Mouse (Mus musculus): ENCODE data around the gene Klk1b8. TPM values are rescaled to one million over a fixed set of nuclear protein-coding genes. Genes with fewer than 3 reads are reported as not detected.

Gene Klk1b8
- not detected for polyA plus RNA-seq (2014; fragmentation: Illumina TruSeq; extraction: RNeasy Lipid Tissue Mini Kit (QIAGEN cat#74804); ENCODE audit: low read depth, low replicate concordance)

GRCm38 (mm10) chr7:43950364-43950763, at the start of gene Klk1b8:
Gene Klk1b8, plus strand, starts transcription at chr7:43950664.

GRCm38 (mm10) chr7:43933440-43933839, 17.0 kb upstream of the Klk1b8 start, which contains the start of gene Klk15:
Gene Klk15, plus strand, starts transcription at chr7:43933740.

GRCm38 (mm10) chr7:43966451-43966850, 16.0 kb downstream of the Klk1b8 start, which contains the start of gene Klk1b1:
Gene Klk1b1, plus strand, starts transcription at chr7:43966751.

GRCm38 (mm10) chr7:43975761-43976160, 25.3 kb downstream of the Klk1b8 start, which contains the start of gene Klk1b9:
Gene Klk1b9, plus strand, starts transcription at chr7:43976061.

GRCm38 (mm10) chr7:43995577-43995976, 45.1 kb downstream of the Klk1b8 start, which contains the start of gene Klk1b11:
Gene Klk1b11, plus strand, starts transcription at chr7:43995877.

Other genes starting within 250 kb of the Klk1b8 start
- not detected for gene Klk13, start 238.1 kb upstream of the Klk1b8 start, polyA plus RNA-seq (2014; fragmentation: Illumina TruSeq; extraction: RNeasy Lipid Tissue Mini Kit (QIAGEN cat#74804); ENCODE audit: low read depth, low replicate concordance)
- not detected for gene Klk12, start 181.8 kb upstream of the Klk1b8 start, polyA plus RNA-seq (2014; fragmentation: Illumina TruSeq; extraction: RNeasy Lipid Tissue Mini Kit (QIAGEN cat#74804); ENCODE audit: low read depth, low replicate concordance)
- not detected for gene Klk11, start 176.1 kb upstream of the Klk1b8 start, polyA plus RNA-seq (2014; fragmentation: Illumina TruSeq; extraction: RNeasy Lipid Tissue Mini Kit (QIAGEN cat#74804); ENCODE audit: low read depth, low replicate concordance)
- not detected for gene Klk10, start 169.6 kb upstream of the Klk1b8 start, polyA plus RNA-seq (2014; fragmentation: Illumina TruSeq; extraction: RNeasy Lipid Tissue Mini Kit (QIAGEN cat#74804); ENCODE audit: low read depth, low replicate concordance)
- not detected for gene Klk9, start 158.8 kb upstream of the Klk1b8 start, polyA plus RNA-seq (2014; fragmentation: Illumina TruSeq; extraction: RNeasy Lipid Tissue Mini Kit (QIAGEN cat#74804); ENCODE audit: low read depth, low replicate concordance)
- not detected for gene Klk8, start 153.1 kb upstream of the Klk1b8 start, polyA plus RNA-seq (2014; fragmentation: Illumina TruSeq; extraction: RNeasy Lipid Tissue Mini Kit (QIAGEN cat#74804); ENCODE audit: low read depth, low replicate concordance)
- gene Klk7, start 139.4 kb upstream of the Klk1b8 start, polyA plus RNA-seq (2014; fragmentation: Illumina TruSeq; extraction: RNeasy Lipid Tissue Mini Kit (QIAGEN cat#74804); ENCODE audit: low read depth, low replicate concordance): not detected
- gene Klk6, start 126.2 kb upstream of the Klk1b8 start, polyA plus RNA-seq (2014; fragmentation: Illumina TruSeq; extraction: RNeasy Lipid Tissue Mini Kit (QIAGEN cat#74804); ENCODE audit: low read depth, low replicate concordance): not detected
- not detected for gene Klk5, start 108.7 kb upstream of the Klk1b8 start, polyA plus RNA-seq (2014; fragmentation: Illumina TruSeq; extraction: RNeasy Lipid Tissue Mini Kit (QIAGEN cat#74804); ENCODE audit: low read depth, low replicate concordance)
- gene Klk4, start 69.5 kb upstream of the Klk1b8 start, polyA plus RNA-seq (2014; fragmentation: Illumina TruSeq; extraction: RNeasy Lipid Tissue Mini Kit (QIAGEN cat#74804); ENCODE audit: low read depth, low replicate concordance): not detected
- not detected for gene Klk15, start 16.9 kb upstream of the Klk1b8 start, polyA plus RNA-seq (2014; fragmentation: Illumina TruSeq; extraction: RNeasy Lipid Tissue Mini Kit (QIAGEN cat#74804); ENCODE audit: low read depth, low replicate concordance)
- gene Klk1b1, start 16.1 kb downstream of the Klk1b8 start, polyA plus RNA-seq (2014; fragmentation: Illumina TruSeq; extraction: RNeasy Lipid Tissue Mini Kit (QIAGEN cat#74804); ENCODE audit: low read depth, low replicate concordance): not detected
- not detected for gene Klk1b9, start 25.4 kb downstream of the Klk1b8 start, polyA plus RNA-seq (2014; fragmentation: Illumina TruSeq; extraction: RNeasy Lipid Tissue Mini Kit (QIAGEN cat#74804); ENCODE audit: low read depth, low replicate concordance)
- not detected for gene Klk1b11, start 45.2 kb downstream of the Klk1b8 start, polyA plus RNA-seq (2014; fragmentation: Illumina TruSeq; extraction: RNeasy Lipid Tissue Mini Kit (QIAGEN cat#74804); ENCODE audit: low read depth, low replicate concordance)
- gene Klk1b26, start 61.5 kb downstream of the Klk1b8 start, polyA plus RNA-seq (2014; fragmentation: Illumina TruSeq; extraction: RNeasy Lipid Tissue Mini Kit (QIAGEN cat#74804); ENCODE audit: low read depth, low replicate concordance): not detected
- not detected for gene Klk1b27, start 101.6 kb downstream of the Klk1b8 start, polyA plus RNA-seq (2014; fragmentation: Illumina TruSeq; extraction: RNeasy Lipid Tissue Mini Kit (QIAGEN cat#74804); ENCODE audit: low read depth, low replicate concordance)
- not detected for gene Klk1b21, start 151.7 kb downstream of the Klk1b8 start, polyA plus RNA-seq (2014; fragmentation: Illumina TruSeq; extraction: RNeasy Lipid Tissue Mini Kit (QIAGEN cat#74804); ENCODE audit: low read depth, low replicate concordance)
- gene Klk1b22, start 162.0 kb downstream of the Klk1b8 start, polyA plus RNA-seq (2014; fragmentation: Illumina TruSeq; extraction: RNeasy Lipid Tissue Mini Kit (QIAGEN cat#74804); ENCODE audit: low read depth, low replicate concordance): not detected
- not detected for gene Klk1b16, start 186.1 kb downstream of the Klk1b8 start, polyA plus RNA-seq (2014; fragmentation: Illumina TruSeq; extraction: RNeasy Lipid Tissue Mini Kit (QIAGEN cat#74804); ENCODE audit: low read depth, low replicate concordance)
- gene Klk1b24, start 237.6 kb downstream of the Klk1b8 start, polyA plus RNA-seq (2014; fragmentation: Illumina TruSeq; extraction: RNeasy Lipid Tissue Mini Kit (QIAGEN cat#74804); ENCODE audit: low read depth, low replicate concordance): not detected
- not detected for gene Klk1b3, start 247.5 kb downstream of the Klk1b8 start, polyA plus RNA-seq (2014; fragmentation: Illumina TruSeq; extraction: RNeasy Lipid Tissue Mini Kit (QIAGEN cat#74804); ENCODE audit: low read depth, low replicate concordance)